Mouse (Mus musculus): ENCODE results near the gene Skp1a. TPM values are rescaled to one million over a fixed set of nuclear protein-coding genes. Genes with fewer than 3 reads are reported as not detected.

Skp1a gene
- polyA plus RNA-seq, 1 experiment from 2014 or later: 1,021 TPM

DNA sequence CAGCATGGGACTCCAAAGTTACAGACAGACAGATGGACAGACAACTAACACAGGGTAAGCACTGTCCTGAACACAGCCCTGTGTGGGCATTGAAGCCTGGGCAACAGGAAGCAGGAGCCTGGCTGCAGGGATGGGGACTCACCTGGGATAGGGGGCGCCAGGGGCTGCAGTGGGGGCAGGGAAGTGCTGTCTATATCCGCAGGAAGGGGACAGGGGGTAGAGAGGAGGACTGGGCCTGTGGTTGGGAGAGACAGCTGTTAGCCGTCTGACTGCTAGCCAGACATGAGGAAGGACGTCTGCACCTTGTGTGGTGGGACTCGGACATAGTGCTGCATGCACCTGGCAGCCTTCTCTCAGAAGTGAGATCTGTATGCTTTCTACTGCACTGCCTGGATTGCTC is 26.9 kb downstream of the Skp1a start:
- H3K4me1 ChIP-seq: no peaks in the 10 kb centered on the region
- no peak overlapping the region for H3K4me3 ChIP-seq
- H3K9ac ChIP-seq (replicated peaks): no peak overlapping the region
- H3K36me3 ChIP-seq: 0 out of 2 replicates have a peak, but pooled peaks cover 11% of the 10 kb centered on the region
- H3K27me3 ChIP-seq: no peaks in the 10 kb centered on the region
- H3K9me3 ChIP-seq: no peaks in the 10 kb centered on the region
- H3K4me2 ChIP-seq (replicated peaks): no peak overlapping the region
- no peak for ATAC-seq (ENCODE audit: low FRiP score, low read depth)
- WGBS: 69% methylated on average over 5 of the region's 5 CpGs
- H3K27ac ChIP-seq (replicated peaks): no peak overlapping the region

DNA sequence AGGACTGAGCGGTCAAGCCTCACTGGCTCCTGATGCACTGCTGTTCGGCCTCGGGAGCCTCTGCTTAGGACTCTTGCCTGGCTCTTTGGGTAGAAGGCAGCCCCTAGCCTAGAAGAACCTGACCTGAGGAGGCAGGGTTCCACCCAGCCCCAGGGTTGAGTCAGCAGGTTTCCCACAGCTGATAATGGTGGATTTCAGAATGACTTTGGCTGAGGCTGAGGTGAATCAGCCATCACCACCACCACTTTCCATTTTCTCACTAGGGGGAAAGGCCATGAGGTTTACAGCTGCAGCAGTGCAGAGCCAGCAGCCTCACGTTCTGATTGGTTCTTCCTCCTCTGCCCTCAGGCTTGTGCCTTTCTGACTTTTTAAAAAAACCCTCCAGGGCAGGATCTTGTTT is 29.1 kb downstream of the Skp1a start:
- Histone ChIP-seq H3K4me1 (no peaks in the 10 kb centered on the region), H3K36me3 (0 out of 2 replicates have a peak, but pooled peaks cover 11% of the 10 kb centered on the region), H3K27ac (replicated peaks) (no peak overlapping the region), H3K4me2 (replicated peaks) (no peak overlapping the region), H3K27me3 (no peaks in the 10 kb centered on the region), H3K4me3 (no peak overlapping the region), H3K9me3 (no peaks in the 10 kb centered on the region), H3K9ac (replicated peaks) (no peak overlapping the region)
- 55% methylated on average over 4 of the region's 4 CpGs for WGBS
- no peak for ATAC-seq (ENCODE audit: low FRiP score, low read depth)

DNA sequence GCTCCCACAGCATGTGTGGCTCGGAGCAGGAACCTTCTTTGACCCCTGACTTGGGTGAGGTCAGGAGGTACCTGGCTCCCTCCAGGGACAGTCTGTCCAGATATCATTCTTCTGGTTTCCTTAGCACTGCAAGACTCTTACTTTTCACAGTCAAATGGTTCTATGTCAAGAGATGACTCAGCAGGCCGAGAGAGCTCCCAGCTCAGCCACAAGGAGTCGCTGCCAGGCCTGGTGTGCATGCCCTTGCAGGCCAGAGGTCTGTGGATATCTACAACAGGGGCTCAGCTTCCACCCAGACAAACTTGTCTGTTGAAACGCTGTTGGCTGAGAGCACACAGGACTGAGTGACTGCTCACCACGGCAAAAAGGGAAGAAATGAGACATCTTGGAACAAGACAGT is 30.1 kb downstream of the Skp1a start:
- no peaks in the 10 kb centered on the region for H3K27me3 ChIP-seq
- no peak overlapping the region for H3K27ac ChIP-seq (replicated peaks)
- no peak overlapping the region for H3K4me2 ChIP-seq (replicated peaks)
- no peak overlapping the region for H3K9ac ChIP-seq (replicated peaks)
- WGBS: 63% methylated on average over 5 of the region's 5 CpGs
- ATAC-seq (ENCODE audit: low FRiP score, low read depth): no peak
- 0 out of 2 replicates have a peak, but pooled peaks cover 7% of the 10 kb centered on the region for H3K36me3 ChIP-seq
- no peak overlapping the region for H3K4me3 ChIP-seq
- H3K4me1 ChIP-seq: no peaks in the 10 kb centered on the region
- H3K9me3 ChIP-seq: no peaks in the 10 kb centered on the region

DNA sequence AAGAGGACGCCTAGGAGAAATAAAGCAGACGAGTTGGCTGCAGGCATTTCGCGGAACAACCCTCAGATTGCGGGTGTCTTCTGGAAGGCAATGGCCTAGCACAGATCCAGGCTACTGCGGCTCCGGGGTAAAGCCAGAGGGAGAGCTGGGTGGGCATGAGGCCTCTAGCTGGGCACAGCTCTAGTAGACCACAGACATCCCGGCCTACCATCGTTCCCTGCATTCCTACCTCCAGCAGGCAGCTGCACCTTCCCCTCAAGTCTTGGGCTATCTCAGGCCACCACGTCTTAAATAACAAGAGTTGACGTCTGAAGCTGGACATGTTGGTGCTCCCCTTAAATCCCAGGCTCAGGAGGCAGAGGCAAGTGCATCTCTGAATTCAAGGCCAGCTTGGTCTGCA is 30.5 kb downstream of the Skp1a start:
- no peak overlapping the region for H3K4me3 ChIP-seq
- H3K27me3 ChIP-seq: no peaks in the 10 kb centered on the region
- 0 out of 2 replicates have a peak, but pooled peaks cover 7% of the 10 kb centered on the region for H3K36me3 ChIP-seq
- no peak overlapping the region for H3K27ac ChIP-seq (replicated peaks)
- 90% methylated on average over 11 of the region's 11 CpGs for WGBS
- H3K9ac ChIP-seq (replicated peaks): no peak overlapping the region
- ATAC-seq (ENCODE audit: low FRiP score, low read depth): no peak
- no peaks in the 10 kb centered on the region for H3K9me3 ChIP-seq
- no peaks in the 10 kb centered on the region for H3K4me1 ChIP-seq
- no peak overlapping the region for H3K4me2 ChIP-seq (replicated peaks)

DNA sequence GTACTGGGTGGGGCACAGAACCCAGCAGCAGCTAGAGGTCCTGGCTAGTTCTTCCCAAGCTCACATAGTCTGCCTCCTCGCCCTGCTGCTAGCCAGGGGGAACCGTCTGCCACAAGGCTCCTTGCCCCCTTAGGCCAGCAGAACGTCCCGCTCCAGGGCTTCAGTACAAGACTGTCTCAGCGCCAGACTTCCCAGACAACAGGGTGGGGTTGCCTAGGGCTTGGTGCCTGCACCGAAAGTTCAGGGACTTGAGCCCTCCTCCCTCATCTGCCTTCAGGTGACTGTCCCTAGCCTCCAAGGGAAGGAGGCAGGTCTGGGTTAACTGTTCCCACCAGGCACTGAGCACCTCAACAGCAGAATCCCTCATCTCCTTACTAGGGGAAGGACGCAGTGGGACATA is 33.1 kb downstream of the Skp1a start:
- no peak overlapping the region for H3K27ac ChIP-seq (replicated peaks)
- WGBS: 84% methylated on average over 7 of the region's 7 CpGs

DNA sequence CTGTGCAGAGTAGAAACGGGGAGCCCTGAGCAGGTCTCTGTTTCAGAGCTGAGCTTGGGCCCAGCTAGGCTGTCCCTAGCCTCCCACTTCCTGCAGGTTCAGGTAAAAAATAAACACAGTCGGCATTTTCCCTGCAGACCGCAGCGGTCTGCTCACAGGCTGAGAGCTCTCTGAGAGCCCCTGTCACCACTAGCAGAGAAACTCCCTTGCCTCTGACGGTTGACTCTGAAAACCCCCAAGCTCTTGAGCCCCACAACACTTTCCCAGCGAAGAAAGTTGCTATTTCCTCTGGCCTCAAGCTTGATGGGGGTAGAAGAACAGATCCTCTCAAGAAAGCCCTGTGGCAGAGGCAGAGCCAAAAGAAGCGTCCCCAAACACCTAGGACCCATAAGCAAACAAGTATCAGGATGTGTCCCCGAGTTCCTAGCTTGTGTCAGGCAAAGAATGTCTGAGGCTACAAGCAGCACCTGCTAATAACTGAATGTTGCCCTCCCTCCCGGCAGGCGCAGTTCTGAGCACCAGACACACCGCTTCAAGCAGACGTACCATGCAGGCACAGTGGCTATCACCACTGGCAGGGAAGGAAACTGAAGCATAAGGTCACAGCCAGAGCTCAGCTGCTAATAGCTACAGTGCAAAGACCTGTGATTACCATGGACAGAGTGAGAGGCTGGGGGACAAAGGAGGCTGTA is 34.0 kb downstream of the Skp1a start:
- ATAC-seq (ENCODE audit: low FRiP score, low read depth): no peak
- Histone ChIP-seq H3K4me1 (no peaks in the 10 kb centered on the region), H3K36me3 (0 out of 2 replicates have a peak, but pooled peaks cover 4% of the 10 kb centered on the region), H3K4me2 (replicated peaks) (no peak overlapping the region), H3K27me3 (no peaks in the 10 kb centered on the region), H3K4me3 (no peak overlapping the region), H3K9me3 (no peaks in the 10 kb centered on the region), H3K9ac (replicated peaks) (no peak overlapping the region), H3K27ac (replicated peaks) (no peak overlapping the region)
- 81% methylated on average over 12 of the region's 12 CpGs for WGBS

More for the DNA sequence above, 33.1 kb downstream of the Skp1a start:
- Histone ChIP-seq H3K4me2 (replicated peaks) (no peak overlapping the region), H3K4me3 (no peak overlapping the region), H3K27me3 (no peaks in the 10 kb centered on the region), H3K36me3 (0 out of 2 replicates have a peak, but pooled peaks cover 4% of the 10 kb centered on the region), H3K9ac (replicated peaks) (no peak overlapping the region), H3K9me3 (no peaks in the 10 kb centered on the region), H3K4me1 (no peaks in the 10 kb centered on the region)
- no peak for ATAC-seq (ENCODE audit: low FRiP score, low read depth)

DNA sequence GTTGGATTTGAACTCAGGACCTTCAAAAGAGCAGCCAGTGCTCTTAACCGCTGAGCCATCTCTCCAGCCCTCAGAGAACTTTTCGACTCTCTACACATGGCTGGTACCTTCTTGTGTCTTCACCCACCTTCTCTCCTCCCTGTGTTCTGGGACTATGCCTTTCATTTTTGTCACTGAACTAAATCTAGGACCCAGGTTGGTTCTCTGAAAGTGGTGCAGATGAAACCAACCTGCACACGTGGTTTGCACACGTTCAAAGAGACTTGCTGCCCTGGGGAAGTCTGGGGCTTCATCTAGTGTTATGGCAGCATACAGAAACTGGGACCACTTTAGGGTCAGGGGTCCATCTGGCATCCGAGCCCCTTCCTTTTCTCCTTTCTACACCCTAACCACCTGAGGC is 35.5 kb downstream of the Skp1a start:
- Histone ChIP-seq H3K4me2 (replicated peaks) (no peak overlapping the region), H3K9ac (replicated peaks) (no peak overlapping the region), H3K4me3 (no peak overlapping the region), H3K27ac (replicated peaks) (no peak overlapping the region), H3K27me3 (no peaks in the 10 kb centered on the region), H3K4me1 (0 out of 2 replicates have a peak, but pooled peaks cover 3% of the 10 kb centered on the region), H3K9me3 (no peaks in the 10 kb centered on the region), H3K36me3 (0 out of 2 replicates have a peak, but pooled peaks cover 3% of the 10 kb centered on the region)
- no peak for ATAC-seq (ENCODE audit: low FRiP score, low read depth)
- WGBS: 84% methylated on average over 5 of the region's 5 CpGs

DNA sequence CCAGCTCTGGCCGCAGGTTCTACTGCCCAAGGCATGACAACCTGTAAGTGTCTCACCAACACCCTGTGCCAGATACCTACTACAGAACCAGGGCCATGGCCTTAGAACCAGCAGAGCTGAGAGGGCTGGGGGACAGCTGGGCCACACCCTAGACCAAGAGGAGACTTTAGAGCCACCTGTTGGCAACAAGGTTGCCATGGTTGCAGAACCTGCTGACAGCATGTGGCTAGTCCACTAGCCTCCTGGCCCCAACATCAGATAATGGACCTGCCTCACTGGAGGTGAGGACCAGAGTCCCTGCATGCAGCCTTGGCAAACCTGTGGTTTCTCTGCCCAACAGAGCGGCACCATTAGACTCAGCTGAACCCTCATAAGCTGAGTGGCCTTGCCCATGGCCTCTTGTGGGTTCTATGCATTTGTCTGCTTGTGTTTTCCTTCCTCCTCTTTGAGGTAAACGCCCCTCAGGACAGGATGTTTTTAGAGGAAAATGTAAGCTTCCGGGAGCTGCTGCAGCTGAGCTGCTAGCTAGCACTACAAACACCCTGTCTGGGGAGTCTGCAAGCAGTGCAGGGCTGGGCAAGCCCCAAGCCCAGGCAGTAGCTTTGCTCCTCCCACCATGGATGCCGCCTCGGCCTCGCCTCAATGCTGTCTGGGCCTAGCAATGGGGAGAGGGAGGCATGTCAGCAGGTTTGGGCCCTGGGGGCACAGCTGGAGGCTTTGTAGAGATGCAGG is 36.5 kb downstream of the Skp1a start:
- Histone ChIP-seq H3K4me3 (no peak overlapping the region), H3K36me3 (no peaks in the 10 kb centered on the region), H3K27ac (replicated peaks) (no peak overlapping the region), H3K9ac (replicated peaks) (no peak overlapping the region), H3K9me3 (no peaks in the 10 kb centered on the region), H3K4me1 (0 out of 2 replicates have a peak, but pooled peaks cover 3% of the 10 kb centered on the region), H3K27me3 (no peaks in the 10 kb centered on the region), H3K4me2 (replicated peaks) (no peak overlapping the region)
- 63% methylated on average over 7 of the region's 7 CpGs for WGBS
- no peak for ATAC-seq (ENCODE audit: low FRiP score, low read depth)

DNA sequence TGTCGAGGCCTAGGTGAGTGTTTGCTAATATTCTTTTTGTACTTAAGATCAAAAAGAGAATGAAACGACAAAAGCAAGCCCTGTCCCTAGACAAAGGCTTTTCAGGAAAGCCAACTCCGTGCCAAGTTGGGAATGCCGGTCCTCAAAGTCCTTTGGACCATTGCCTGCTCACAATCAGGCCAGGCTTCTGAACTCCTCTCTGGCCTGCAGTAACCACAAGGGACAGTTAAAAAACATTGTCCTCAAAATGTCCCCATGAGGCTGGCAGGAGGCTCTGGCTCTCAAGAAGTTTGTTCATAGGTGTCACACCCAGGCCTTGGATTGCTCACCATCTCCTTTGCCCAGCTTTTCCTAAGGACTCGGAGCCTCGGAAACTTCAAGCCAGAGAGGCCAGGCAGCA is 38.0 kb downstream of the Skp1a start:
- WGBS: 86% methylated on average over 6 of the region's 6 CpGs
- ATAC-seq (ENCODE audit: low FRiP score, low read depth): no peak

DNA sequence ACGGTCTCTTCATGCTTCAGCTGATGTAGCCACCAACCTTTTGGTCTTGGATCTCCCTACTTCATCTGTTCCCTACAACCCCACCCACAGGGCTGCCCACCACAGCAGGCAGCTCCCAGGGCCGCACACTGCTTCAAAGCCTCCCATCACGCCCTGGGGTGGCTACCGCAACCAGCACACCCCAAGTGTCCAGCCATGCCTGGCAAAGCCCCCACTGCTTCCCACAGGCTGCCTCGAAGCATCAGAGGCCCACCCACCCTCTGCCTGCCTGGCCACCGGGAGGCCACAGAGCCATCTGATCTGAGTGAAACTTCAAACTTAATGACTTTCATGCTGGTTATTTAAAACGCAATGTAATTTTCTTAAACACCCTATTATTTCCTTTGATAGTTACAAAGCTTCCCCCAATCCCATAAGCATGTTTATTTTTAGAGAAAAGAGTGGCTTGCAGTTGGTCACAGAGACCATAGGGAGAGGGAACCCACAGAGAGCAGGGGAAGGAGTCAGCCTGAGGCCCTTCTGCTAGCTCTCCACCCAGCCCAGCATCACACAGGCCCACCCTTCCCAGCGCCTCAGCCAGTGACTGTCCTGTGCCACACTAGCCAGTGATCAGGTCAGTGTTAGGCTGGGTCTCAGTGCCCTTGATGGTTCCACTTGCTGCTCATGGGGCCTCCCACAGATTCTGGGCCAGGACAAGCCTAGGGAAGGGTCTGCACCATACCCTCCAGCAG is 40.1 kb downstream of the Skp1a start:
- ATAC-seq (ENCODE audit: low FRiP score, low read depth): no peak
- no peak overlapping the region for H3K4me3 ChIP-seq
- no peak overlapping the region for H3K9ac ChIP-seq (replicated peaks)
- H3K27ac ChIP-seq (replicated peaks): no peak overlapping the region
- H3K4me2 ChIP-seq (replicated peaks): no peak overlapping the region
- no peaks in the 10 kb centered on the region for H3K27me3 ChIP-seq
- no peaks in the 10 kb centered on the region for H3K36me3 ChIP-seq
- H3K4me1 ChIP-seq: 0 out of 2 replicates have a peak, but pooled peaks cover 3% of the 10 kb centered on the region
- H3K9me3 ChIP-seq: no peaks in the 10 kb centered on the region
- 79% methylated on average over 8 of the region's 8 CpGs for WGBS

More for the DNA sequence above, 38.0 kb downstream of the Skp1a start:
- Histone ChIP-seq H3K27ac (replicated peaks) (no peak overlapping the region), H3K27me3 (no peaks in the 10 kb centered on the region), H3K4me3 (no peak overlapping the region), H3K9me3 (no peaks in the 10 kb centered on the region), H3K36me3 (no peaks in the 10 kb centered on the region), H3K9ac (replicated peaks) (no peak overlapping the region), H3K4me1 (0 out of 2 replicates have a peak, but pooled peaks cover 3% of the 10 kb centered on the region), H3K4me2 (replicated peaks) (no peak overlapping the region)

DNA sequence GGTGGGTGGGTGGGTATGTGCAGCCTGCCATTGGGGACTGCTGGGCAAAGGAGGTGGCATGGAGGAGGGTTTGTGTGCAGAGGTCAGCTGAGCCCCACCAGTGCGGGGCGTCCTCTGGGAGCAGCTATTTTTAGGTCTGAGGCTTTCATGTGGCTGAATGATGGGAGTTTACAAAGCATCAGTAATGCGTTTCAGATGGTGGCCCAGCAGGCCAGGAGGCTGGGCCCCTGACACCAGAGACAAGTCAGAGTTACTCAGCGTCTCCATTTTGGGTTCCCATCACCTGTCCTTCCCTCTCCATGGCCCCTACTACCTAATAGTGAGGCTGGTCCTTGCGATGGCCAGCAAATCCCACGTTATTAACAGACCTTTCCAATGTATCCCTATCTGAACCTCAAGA is 40.8 kb downstream of the Skp1a start:
- 76% methylated on average over 6 of the region's 6 CpGs for WGBS
- no peak overlapping the region for H3K4me2 ChIP-seq (replicated peaks)
- H3K27me3 ChIP-seq: no peaks in the 10 kb centered on the region
- H3K4me1 ChIP-seq: 0 out of 2 replicates have a peak, but pooled peaks cover 3% of the 10 kb centered on the region
- H3K9ac ChIP-seq (replicated peaks): no peak overlapping the region
- no peaks in the 10 kb centered on the region for H3K9me3 ChIP-seq
- no peak for ATAC-seq (ENCODE audit: low FRiP score, low read depth)
- no peak overlapping the region for H3K4me3 ChIP-seq
- H3K36me3 ChIP-seq: no peaks in the 10 kb centered on the region
- H3K27ac ChIP-seq (replicated peaks): no peak overlapping the region
